Mouse (Mus musculus) megakaryocyte, embryonic 14.5 days (primary cell): ENCODE measurements around the gene Grrp1.

Experiments
- FLI1 ChIP-seq: IDR thresholded peaks from 2 replicates; pipeline ENCODE4 v1.6.1; 2012; ENCODE audit warnings: low read length, inconsistent platforms, mixed read lengths
- GATA1 ChIP-seq: IDR thresholded peaks from 3 replicates; pipeline ENCODE4 v1.6.1; 2012; ENCODE audit warnings: mixed read lengths, low read length, inconsistent platforms, borderline replicate concordance

GRCm38 (mm10) chr4:134273417-134274345, 19.8 kb upstream of the Grrp1 start:
- TF ChIP-seq GATA1 (no peak), FLI1 (no peak)
